Mouse (Mus musculus) liver, embryonic 14.5 days (tissue): ENCODE results near the gene Idh3b. TPM values are rescaled to one million over a fixed set of nuclear protein-coding genes. Genes with fewer than 3 reads are reported as not detected.

Source experiments
- ATAC-seq: fragments of 200-750 bp; cut with Nextera tagmentation; 2 replicates; pipeline ENCODE4 v1.8.0; 2017; ENCODE audit warnings: moderate number of reproducible peaks, mild to moderate bottlenecking, moderate library complexity; ENCODE audit not compliant: insufficient read depth
- DNase-seq, 3 experiments: peaks; one replicate each; pipeline ENCODE4 v3.0.0-alpha.2; 2012 to 2013; ENCODE audit warnings: low read depth in 3 of 3, low spot score in 3 of 3
- H3K27ac ChIP-seq: fragments of 300-500 bp; sonication (generic); 2 replicates; pipeline ENCODE4 v1.5.1; 2014; ENCODE audit warnings: moderate library complexity, mild to moderate bottlenecking, control low read depth, inconsistent platforms
- H3K27me3 ChIP-seq: fragments of 300-500 bp; sonication (generic); 2 replicates; pipeline ENCODE4 v1.6.1; 2014; ENCODE audit warnings: mild to moderate bottlenecking, low read length, moderate library complexity; ENCODE audit not compliant: control insufficient read depth, insufficient read depth
- H3K36me3 ChIP-seq: fragments of 300-500 bp; sonication (generic); replicated peaks from 2 replicates; pipeline ENCODE4 v1.6.1; 2014; ENCODE audit warnings: low read depth; ENCODE audit not compliant: control insufficient read depth, insufficient read depth
- H3K4me1 ChIP-seq, 2 experiments: fragments of 200-500 bp in 1 of 2; fragments of 300-500 bp in 1 of 2; sonication (generic) in 1 of 2; replicated peaks; 2 replicates each; pipeline ENCODE4 v1.6.1; 2012 to 2014; ENCODE audit warnings: antibody characterized with exemption in 1 of 2, inconsistent platforms in 1 of 2, low read length in 1 of 2; ENCODE audit not compliant: control insufficient read depth in 2 of 2, insufficient read depth in 2 of 2
- H3K4me2 ChIP-seq: fragments of 300-500 bp; sonication (generic); 2 replicates; pipeline ENCODE4 v1.6.1; 2014; ENCODE audit warnings: low read depth, mild to moderate bottlenecking, control low read depth, moderate library complexity
- H3K4me3 ChIP-seq, 2 experiments: fragments of 200-500 bp in 1 of 2; fragments of 300-500 bp in 1 of 2; sonication (generic) in 1 of 2; 2 replicates each; pipeline ENCODE4 v1.5.1; 2012 to 2014; ENCODE audit warnings: low read depth in 2 of 2, low read length in 2 of 2, mild to moderate bottlenecking in 2 of 2, control low read depth in 1 of 2, inconsistent platforms in 1 of 2, moderate library complexity in 1 of 2; ENCODE audit not compliant: insufficient read depth in 1 of 2
- H3K9ac ChIP-seq: fragments of 300-500 bp; sonication (generic); replicated peaks from 2 replicates; pipeline ENCODE4 v1.6.1; 2014; ENCODE audit warnings: mild to moderate bottlenecking, control low read depth, moderate library complexity
- H3K9me3 ChIP-seq: fragments of 300-500 bp; sonication (generic); 2 replicates; pipeline ENCODE4 v1.6.1; 2016; ENCODE audit warnings: low read length, mixed read lengths; ENCODE audit not compliant: control insufficient read depth
- CTCF ChIP-seq: IDR thresholded peaks from 2 replicates; pipeline ENCODE4 v1.5.1; 2016; ENCODE audit warnings: antibody characterized with exemption, low read depth, control low read depth
- EP300 ChIP-seq: IDR thresholded peaks from 2 replicates; pipeline ENCODE4 v1.6.1; 2016; ENCODE audit warnings: antibody characterized with exemption, low read depth
- WGBS: fragments of 180-500 bp; shearing (Covaris S2); extraction: QIAGEN DNeasy Blood & Tissue Kit; methylation state at CpG from one replicate; pipeline ENCODE4 v1.1.7; 2014; ENCODE audit not compliant: insufficient replicate concordance; 5-methylcytosine and 5-hydroxymethylcytosine counted together
- polyA plus RNA-seq, 2 experiments: library from polyadenylated mRNA; depleted of rRNA in 1 of 2; stranded (reverse) in 1 of 2; unstranded in 1 of 2; fragments of >200 nt; fragmentation: Nextera tagmentation in 1 of 2; extraction: Ambion mirVana in 1 of 2; gene quantifications; 2 replicates each; pipeline versions ENCODE4 v1.2.1 to v1.2.3; 2012 to 2014

Gene Idh3b
- polyA plus RNA-seq, 2 experiments, result 95.1 to 104 TPM

DNA sequence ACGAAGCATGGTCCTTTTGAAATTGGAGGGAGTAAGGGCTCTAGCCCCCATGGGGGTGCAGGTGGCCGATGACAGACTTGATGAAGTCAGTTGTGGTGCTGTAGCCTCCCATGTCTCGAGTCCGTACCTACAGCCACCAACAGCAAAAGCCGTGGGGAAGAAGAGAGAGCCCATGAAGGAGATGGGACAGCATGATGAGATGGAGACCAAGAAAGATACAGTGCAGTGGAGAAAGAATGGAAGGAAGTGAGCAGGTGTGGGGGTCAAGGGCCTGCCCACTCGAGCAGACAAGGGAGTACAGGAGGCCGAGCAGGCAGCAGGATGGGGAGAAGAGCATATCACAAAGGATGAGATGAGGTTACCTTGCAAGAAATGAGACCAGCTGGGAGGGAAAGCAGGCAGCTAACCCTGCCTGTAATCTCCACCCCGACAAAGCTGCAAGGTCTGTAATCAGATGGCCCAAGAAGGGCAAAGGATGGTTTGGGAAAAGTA lies 4.7 kb downstream of the Idh3b start:
- H3K9me3 ChIP-seq, result no peaks in the 10 kb centered on the region
- H3K4me2 ChIP-seq, result no peak overlapping the region
- no peak overlapping the region for H3K27ac ChIP-seq
- ATAC-seq, result peak; percentile 7; the same call in 1 of the 2 replicates
- H3K4me3 ChIP-seq, result no peak overlapping the region
- H3K27me3 ChIP-seq, result no peaks in the 10 kb centered on the region
- no peak for DNase-seq
- H3K36me3 ChIP-seq, result peaks cover 61% of the 10 kb centered on the region
- TF ChIP-seq CTCF (no peak), EP300 (no peak)
- WGBS, result 19% methylated on average over 8 of the region's 8 CpGs
- H3K4me1 ChIP-seq, result peaks cover 5 to 24% of the 10 kb centered on the region in 2 experiments
- no peak overlapping the region for H3K9ac ChIP-seq

- H3K4me3 ChIP-seq, result peak overlapping the region; percentile 87 to 98
- peak overlapping the region; percentile 98 for H3K4me2 ChIP-seq
- peaks cover 51% of the 10 kb centered on the region for H3K36me3 ChIP-seq
- no peaks in the 10 kb centered on the region for H3K27me3 ChIP-seq
- peak; percentile 95 for TF ChIP-seq CTCF
- TF ChIP-seq EP300, result no peak
- no peak for ATAC-seq
- no peaks in the 10 kb centered on the region for H3K9me3 ChIP-seq
- H3K9ac ChIP-seq, result peak overlapping the region; percentile 97
- peak overlapping the region; percentile 8; the same call in 1 of the 2 replicates for H3K27ac ChIP-seq
- peaks cover 5 to 23% of the 10 kb centered on the region in 2 experiments; a peak in 3 of 4 replicates for H3K4me1 ChIP-seq
- 21% methylated on average over 6 of the region's 6 CpGs for WGBS
- peak; percentile 67 to 79 (median 75) for DNase-seq
These were observed 8.7 kb downstream of the Idh3b start for GRCm38 (mm10) chr2:130275649-130276048.

- under 1% methylated on average over 10 of the region's 10 CpGs for WGBS
- no peak for ATAC-seq
These were observed 9.5 kb downstream of the Idh3b start for GRCm38 (mm10) chr2:130274862-130275261.

DNA sequence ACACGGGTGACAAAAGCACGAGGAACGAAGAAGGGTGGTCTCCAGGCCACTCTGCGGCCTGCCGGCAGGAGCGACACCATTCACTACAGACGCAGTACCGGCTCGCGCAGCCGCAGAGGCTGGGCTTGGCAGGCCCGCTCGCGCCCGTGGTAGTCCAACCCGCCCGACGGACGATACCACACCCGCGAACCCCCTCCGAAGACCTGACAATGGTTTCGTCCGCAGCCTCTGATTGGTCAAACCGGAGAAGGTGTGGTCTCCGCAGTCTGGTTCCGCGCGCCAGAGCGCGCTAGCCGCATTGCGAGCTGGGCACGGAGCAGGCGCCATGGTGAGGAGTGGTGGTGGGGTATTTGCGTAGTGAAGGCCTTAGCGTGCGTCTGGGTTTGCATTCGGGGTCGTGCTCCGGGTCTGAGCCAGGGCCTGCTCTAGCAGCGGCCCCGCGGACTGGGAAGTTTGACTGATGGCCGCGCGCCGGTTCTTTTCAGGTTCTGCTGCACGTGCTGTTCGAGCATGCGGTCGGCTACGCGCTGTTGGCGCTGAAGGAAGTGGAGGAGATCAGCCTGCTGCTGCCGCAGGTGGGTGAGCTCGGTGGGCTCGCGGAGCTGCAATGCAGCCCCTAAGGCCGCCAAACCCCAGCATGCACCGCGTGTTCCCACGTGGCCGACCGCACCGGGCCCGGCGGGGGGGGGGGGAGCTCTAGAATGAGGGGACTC lies 10.0 kb downstream of the Idh3b start, which contains the start of gene Nop56:
TSS of gene Nop56 (plus strand) at position 282 of the 713 bp plus-strand sequence.
- Histone ChIP-seq H3K27ac (peak within 1 kb of the TSS; percentile 71), H3K4me2 (peak within 1 kb of the TSS; percentile 98), H3K4me1 (peaks cover 5 to 23% of the 10 kb centered on the region in 2 experiments; a peak in 3 of 4 replicates), H3K4me3 (peak within 1 kb of the TSS; percentile 87 to 98), H3K9me3 (no peaks in the 10 kb centered on the region), H3K27me3 (no peaks in the 10 kb centered on the region), H3K36me3 (peaks cover 39% of the 10 kb centered on the region), H3K9ac (peak within 1 kb of the TSS; percentile 97)
- TF ChIP-seq CTCF (no peak; the same call in 1 of the 2 replicates), EP300 (peak; percentile 11; the same call in 1 of the 2 replicates)
- ATAC-seq, result peak; percentile 96
- under 1% methylated on average over 68 of the region's 68 CpGs for whole genome bisulfite sequencing
- peak; percentile 95 to 96 (median 96) for DNase-seq

More at GRCm38 (mm10) chr2:130274862-130275261, 9.5 kb downstream of the Idh3b start:
- peak overlapping the region; percentile 98 for H3K4me2 ChIP-seq
- H3K27me3 ChIP-seq, result no peaks in the 10 kb centered on the region
- peak overlapping the region; percentile 97 for H3K9ac ChIP-seq
- no peak for DNase-seq
- H3K4me1 ChIP-seq, result peaks cover 5 to 23% of the 10 kb centered on the region in 2 experiments; a peak in 3 of 4 replicates
- no peaks in the 10 kb centered on the region for H3K9me3 ChIP-seq
- peak overlapping the region; percentile 71 for H3K27ac ChIP-seq
- TF ChIP-seq CTCF, result no peak
- TF ChIP-seq EP300, result no peak
- H3K36me3 ChIP-seq, result peaks cover 45% of the 10 kb centered on the region
- peak overlapping the region; percentile 87 to 98 for H3K4me3 ChIP-seq

GRCm38 (mm10) chr2:130273732-130274131 lies 10.6 kb downstream of the Idh3b start:
- H3K4me2 ChIP-seq, result peak overlapping the region; percentile 98
- ATAC-seq (peak; percentile 45), DNase-seq (no peak)
- H3K9ac ChIP-seq, result peak overlapping the region; percentile 97
- H3K4me3 ChIP-seq, result peak overlapping the region; percentile 79 to 98
- H3K9me3 ChIP-seq, result no peaks in the 10 kb centered on the region
- peaks cover 36% of the 10 kb centered on the region for H3K36me3 ChIP-seq
- no peaks in the 10 kb centered on the region for H3K27me3 ChIP-seq
- H3K4me1 ChIP-seq, result peaks cover 5 to 23% of the 10 kb centered on the region in 2 experiments; a peak in 3 of 4 replicates
- TF ChIP-seq EP300 (no peak), CTCF (no peak)
- 2% methylated on average over 14 of the region's 14 CpGs for WGBS
- peak overlapping the region; percentile 69 for H3K27ac ChIP-seq
